Mouse (Mus musculus) mesoderm, embryonic 11.5 days (tissue): ENCODE measurements at regions not wholly inside any gene's neighbourhood (a gene's known extent, or its start where the extent isn't known, plus 50 kb on each side); places are given as distances from the start of the nearest gene placed in this dataset.
"Not testable (repeated sequence)": the region's sequence is repeated elsewhere in the genome, so short reads cannot be mapped to it uniquely, and the experiment has no call there.

Experiments
- DNase-seq: peaks from one replicate; pipeline ENCODE4 v3.0.0-alpha.2; 2012; ENCODE audit warnings: low read depth, low spot score

DNA sequence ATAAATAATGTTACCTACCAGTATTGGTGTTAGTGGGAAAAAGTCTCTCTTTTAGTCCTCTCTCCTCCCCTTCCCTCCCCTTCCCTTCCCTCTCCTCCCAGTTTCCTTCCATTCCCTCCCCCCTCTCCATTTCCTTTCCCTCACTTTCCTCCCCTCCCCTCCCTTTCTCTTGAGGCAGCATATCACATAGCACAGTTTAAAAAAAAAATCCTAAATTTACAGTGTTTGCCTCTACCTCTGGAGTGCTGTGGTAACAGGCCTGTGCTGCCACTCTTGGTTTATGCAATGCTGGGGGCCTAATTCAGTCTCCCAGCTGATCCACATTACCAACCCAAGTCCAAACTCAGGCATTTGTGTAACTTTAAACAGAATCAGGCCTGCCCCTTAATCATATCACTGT is 52.1 kb upstream of the Slc44a3 start:
- no peak for DNase-seq

DNA sequence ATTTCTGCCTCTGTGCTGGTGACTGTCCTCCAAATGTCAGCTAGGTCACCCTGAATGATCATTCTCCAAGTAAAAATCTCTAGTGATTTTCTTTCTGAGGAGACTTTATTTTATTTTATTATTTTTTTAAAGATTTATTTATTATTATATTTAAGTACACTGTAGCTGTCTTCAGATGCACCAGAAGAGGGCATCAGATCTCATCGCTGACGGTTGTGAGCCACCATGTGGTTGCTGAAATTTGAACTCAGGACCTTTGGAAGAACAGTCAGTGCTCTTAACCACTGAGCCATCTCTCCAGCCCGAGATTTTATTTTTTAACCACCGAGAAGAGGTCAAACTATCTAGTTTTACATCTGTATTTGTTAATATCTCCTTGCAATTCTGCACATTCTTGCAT is 50.5 kb upstream of the Slc44a3 start:
- not testable (repeated sequence) for DNase-seq
